Mouse (Mus musculus) olfactory bulb, adult 2 months (tissue): Measurements from ENCODE around the gene Creb3l2.

Source experiments
- CTCF ChIP-seq: fragments of 200-500 bp; IDR thresholded peaks from 2 replicates; pipeline ENCODE4 v1.5.1; 2012; ENCODE audit warnings: low read depth, mild to moderate bottlenecking, low read length, moderate library complexity; ENCODE audit not compliant: insufficient read depth
- POLR2A ChIP-seq: fragments of 200-500 bp; IDR thresholded peaks from 2 replicates; pipeline ENCODE4 v1.6.1; 2012; ENCODE audit warnings: mild to moderate bottlenecking, low read depth, low read length, moderate library complexity; ENCODE audit not compliant: insufficient read depth

- TF ChIP-seq CTCF = no peak
- no peak for TF ChIP-seq POLR2A
These were observed 63.9 kb downstream of the Creb3l2 start for GRCm38 (mm10) chr6:37377836-37378580.
